Mouse (Mus musculus) embryonic facial prominence, embryonic 10.5 days (tissue): Measurements from ENCODE around the gene Vmn1r29. TPM values are rescaled to one million over a fixed set of nuclear protein-coding genes. Genes with fewer than 3 reads are reported as not detected.
"Not testable (repeated sequence)": the region's sequence is repeated elsewhere in the genome, so short reads cannot be mapped to it uniquely, and the experiment has no call there.

Experiments used
- DNase-seq: peaks from one replicate; pipeline ENCODE4 v3.0.0-alpha.2; 2017; ENCODE audit warnings: low spot score
- H3K27ac ChIP-seq: fragments of 300-500 bp; sonication (generic); replicated peaks from 2 replicates; pipeline ENCODE4 v1.5.1; 2016; ENCODE audit warnings: mild to moderate bottlenecking
- H3K27me3 ChIP-seq: fragments of 300-500 bp; sonication (generic); replicated peaks from 2 replicates; pipeline ENCODE4 v1.6.1; 2016; ENCODE audit warnings: low read depth, mild to moderate bottlenecking; ENCODE audit not compliant: poor library complexity, severe bottlenecking
- H3K36me3 ChIP-seq: fragments of 300-500 bp; sonication (generic); replicated peaks from 2 replicates; pipeline ENCODE4 v1.6.1; 2016; ENCODE audit warnings: mild to moderate bottlenecking, moderate library complexity
- H3K4me1 ChIP-seq: fragments of 300-500 bp; sonication (generic); 2 replicates; pipeline ENCODE4 v1.6.1; 2016
- H3K4me3 ChIP-seq: fragments of 300-500 bp; sonication (generic); 2 replicates; pipeline ENCODE4 v1.5.1; 2016; ENCODE audit warnings: mild to moderate bottlenecking, moderate library complexity
- H3K9me3 ChIP-seq: fragments of 300-500 bp; sonication (generic); 2 replicates; pipeline ENCODE4 v1.6.1; 2016; ENCODE audit warnings: mild to moderate bottlenecking
- WGBS: fragments of 180-500 bp; shearing (Covaris S2); methylation state at CpG from one replicate; pipeline ENCODE4 v1.1.7; 2016; 5-methylcytosine and 5-hydroxymethylcytosine counted together
- polyA plus RNA-seq: library from polyadenylated mRNA; unstranded; fragments of >200 nt; fragmentation: Nextera tagmentation; extraction: Ambion mirVana; gene quantifications from 2 replicates; pipeline ENCODE4 v1.2.1, GENCODE M21; 2016

Gene Vmn1r29
- polyA plus RNA-seq, result not detected in 2 replicates

DNA sequence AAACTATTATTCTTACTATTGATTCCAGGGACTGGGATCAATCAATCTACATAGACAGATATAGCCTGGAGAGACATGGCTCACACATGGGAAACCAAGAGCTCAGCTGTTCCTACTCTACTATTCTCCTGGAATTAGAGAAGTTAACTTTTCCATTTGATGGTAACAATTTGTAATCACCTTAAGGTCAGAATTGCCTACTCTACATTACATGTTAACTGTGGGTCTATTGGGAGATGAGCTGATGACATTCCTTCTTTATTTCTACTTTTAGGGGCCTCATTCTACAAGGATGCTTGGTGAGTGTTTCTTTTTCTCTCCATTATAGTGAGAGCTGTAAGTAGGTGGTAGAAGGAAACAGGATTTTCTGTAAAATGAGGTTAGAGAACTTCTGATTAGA is at the start of gene Vmn1r29:
Gene Vmn1r29 (plus strand): TSS at position 301 of the 400 bp plus-strand sequence.
- Histone ChIP-seq H3K4me1 (no peaks in the 10 kb centered on the region), H3K4me3 (no peak within 1 kb of the TSS), H3K9me3 (no peaks in the 10 kb centered on the region), H3K27ac (no peak within 1 kb of the TSS), H3K36me3 (no peaks in the 10 kb centered on the region), H3K27me3 (no peaks in the 10 kb centered on the region)
- DNase-seq, result no peak

GRCm38 (mm10) chr6:58261737-58262136 is 39.6 kb upstream of the Vmn1r29 start, which contains the start of gene Vmn1r28:
Gene Vmn1r28, plus strand, starts transcription at chr6:58262037.
- DNase-seq, result no peak
- 90% methylated on average over 1 of the region's 1 CpGs for WGBS
- Histone ChIP-seq H3K36me3 (no peaks in the 10 kb centered on the region), H3K27ac (no peak within 1 kb of the TSS), H3K9me3 (no peaks in the 10 kb centered on the region), H3K4me1 (no peaks in the 10 kb centered on the region), H3K27me3 (no peaks in the 10 kb centered on the region), H3K4me3 (no peak within 1 kb of the TSS)

- 86% methylated on average over 1 of the region's 1 CpGs for WGBS
Measured at GRCm38 (mm10) chr6:58279661-58280060, 21.7 kb upstream of the Vmn1r29 start.

DNA sequence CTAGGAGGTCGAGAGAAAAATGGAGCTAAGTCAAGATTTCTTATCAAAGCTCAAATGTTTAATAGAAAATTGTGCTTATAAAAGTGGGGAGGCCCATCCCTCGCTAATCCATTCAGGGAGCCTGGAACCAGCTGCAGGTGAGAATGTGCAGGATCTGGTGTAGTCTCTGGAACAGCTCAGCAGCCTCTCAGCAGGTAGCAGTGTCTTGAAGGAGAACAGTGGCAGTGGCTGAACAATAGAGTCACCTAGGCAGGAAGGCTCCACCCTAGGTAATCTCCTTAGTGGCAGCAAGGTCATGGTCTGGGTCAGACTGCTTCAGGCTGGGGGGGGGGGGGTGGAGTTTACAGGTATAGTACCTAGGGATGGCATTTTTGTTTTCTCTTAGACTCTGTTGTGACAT is 9.1 kb upstream of the Vmn1r29 start:
- H3K4me1 ChIP-seq, result no peaks in the 10 kb centered on the region
- no peak overlapping the region for H3K27ac ChIP-seq
- WGBS, result 60% methylated on average over 2 of the region's 2 CpGs
- H3K36me3 ChIP-seq, result no peaks in the 10 kb centered on the region
- no peak overlapping the region for H3K4me3 ChIP-seq
- no peaks in the 10 kb centered on the region for H3K27me3 ChIP-seq
- no peaks in the 10 kb centered on the region for H3K9me3 ChIP-seq
- DNase-seq, result no peak

More at GRCm38 (mm10) chr6:58279661-58280060, 21.7 kb upstream of the Vmn1r29 start:
- H3K9me3 ChIP-seq, H3K4me1 ChIP-seq, DNase-seq, H3K36me3 ChIP-seq, H3K4me3 ChIP-seq, H3K27ac ChIP-seq, H3K27me3 ChIP-seq: not testable (repeated sequence)

- DNase-seq, H3K9me3 ChIP-seq, H3K27me3 ChIP-seq: not testable (repeated sequence)
Measured at GRCm38 (mm10) chr6:58298511-58298910, 2.8 kb upstream of the Vmn1r29 start.

DNA sequence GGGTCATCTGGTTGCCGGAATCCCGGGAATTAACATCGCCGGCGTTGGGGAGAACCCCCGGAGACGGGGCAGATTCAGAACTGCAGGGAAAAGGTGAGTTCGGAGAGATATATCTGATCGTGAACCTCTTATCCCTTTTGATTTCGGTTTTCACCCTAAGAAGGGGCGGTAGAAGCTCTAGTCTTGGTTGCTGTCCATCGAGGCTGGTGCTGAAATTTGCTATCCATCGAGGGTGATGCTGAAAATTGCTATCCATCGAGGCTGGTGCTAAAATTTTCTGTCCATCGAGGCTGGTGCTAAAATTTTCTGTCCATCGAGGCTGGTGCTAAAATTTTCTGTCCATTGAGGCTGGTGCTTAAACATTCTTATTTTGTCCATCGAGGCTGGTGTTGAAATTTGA is 29.3 kb downstream of the Vmn1r29 start:
- 79% methylated on average over 17 of the region's 17 CpGs for WGBS
- not testable (repeated sequence) for H3K27me3 ChIP-seq, H3K27ac ChIP-seq, H3K4me1 ChIP-seq, H3K4me3 ChIP-seq, DNase-seq, H3K36me3 ChIP-seq
- H3K9me3 ChIP-seq, result 0 out of 2 replicates have a peak, but pooled peaks cover 11% of the 10 kb centered on the region

More at GRCm38 (mm10) chr6:58298511-58298910, 2.8 kb upstream of the Vmn1r29 start:
- H3K4me3 ChIP-seq, H3K4me1 ChIP-seq, H3K36me3 ChIP-seq, H3K27ac ChIP-seq: not testable (repeated sequence)
- WGBS, result 84% methylated on average over 19 of the region's 19 CpGs

Other genes starting within 250 kb of the Vmn1r29 start
- not detected in 2 replicates for gene Vmn1r27, start 82.7 kb upstream of the Vmn1r29 start, polyA plus RNA-seq
- not detected in 2 replicates for gene Vmn1r28, start 39.5 kb upstream of the Vmn1r29 start, polyA plus RNA-seq
- not detected in 2 replicates for gene Vmn1r30, start 141.8 kb downstream of the Vmn1r29 start, polyA plus RNA-seq
- not detected in 2 replicates for gene Vmn1r31, start 173.8 kb downstream of the Vmn1r29 start, polyA plus RNA-seq